Mouse (Mus musculus) erythroblast, embryonic 14.5 days (primary cell): ENCODE results near the gene Skap1.

Source experiments
- GATA1 ChIP-seq: IDR thresholded peaks from 2 replicates; pipeline ENCODE4 v1.6.1; 2012; ENCODE audit warnings: low read length, inconsistent platforms, mixed read lengths
- TAL1 ChIP-seq: IDR thresholded peaks from 3 replicates; pipeline ENCODE4 v1.6.1; 2012; ENCODE audit warnings: low read length, inconsistent platforms, mixed read lengths

GRCm38 (mm10) chr11:96760042-96760441 is 295.6 kb downstream of the Skap1 start:
- TF ChIP-seq TAL1 (no peak), GATA1 (no peak)
